Comparison of ENCODE assay signal across 9 mouse cellular contexts in genomic region chr10:71302490-71302889, GRCm38 (mm10). TPM values are rescaled to one million over a fixed set of nuclear protein-coding genes. Genes with fewer than 3 reads are reported as not detected.
DNase-seq lines count a peak whose midpoint lies in the region; ATAC-seq and TF ChIP-seq lines count a peak whose summit lies in the region.
"Had no signal": no experiment of that assay in that cellular context is flagged by ENCODE, and none has a peak within 500 bp of the region (broad histone marks: within the 10 kb centered on the region; RNA-seq: fewer than 3 reads in every experiment).

No protein-coding gene starts in this region.

- intact Hi-C loops in heart, postnatal 14 days (cut with DNase I), result no loop called here

- H3K4me2 ChIP-seq in lung, postnatal 0 days (replicated peaks; ENCODE audit: low read depth, low read length), result no peak overlapping the region
- H3K4me2 ChIP-seq: hindbrain, embryonic 15.5 days had no signal

- H3K27me3 ChIP-seq in heart, embryonic 10.5 days (ENCODE audit: insufficient read depth, poor library complexity, severe bottlenecking), result no peaks in the 10 kb centered on the region
- no peaks in the 10 kb centered on the region for H3K27me3 ChIP-seq in lung, postnatal 0 days (replicated peaks; ENCODE audit: insufficient read depth, low read length)
- H3K27me3 ChIP-seq: hindbrain, embryonic 15.5 days had no signal

- H3K27ac ChIP-seq in heart, embryonic 10.5 days, result no peak overlapping the region
- H3K27ac ChIP-seq in lung, postnatal 0 days (ENCODE audit: low read length), result no peak overlapping the region
- H3K27ac ChIP-seq: hindbrain, embryonic 15.5 days had no signal

- WGBS in heart, embryonic 10.5 days, result 29% methylated on average over 5 of the region's 5 CpGs
- 16% methylated on average over 5 of the region's 5 CpGs for WGBS in lung, postnatal 0 days

- peak; percentile 58 for DNase-seq in heart, embryonic 10.5 days (ENCODE audit: low spot score)
- DNase-seq in heart, postnatal 14 days, result no peak
- DNase-seq in 416B (ENCODE audit: low read depth), result peak; percentile 70
- peak; percentile 78 for DNase-seq in ZHBTc4 (ENCODE audit: low read depth, low spot score)
- peak; percentile 29 for DNase-seq in lung, postnatal 0 days (ENCODE audit: low spot score)
- no peak for DNase-seq in urinary bladder, postnatal 25 days (ENCODE audit: low spot score)
- DNase-seq in urinary bladder, adult 2 months (ENCODE audit: low spot score), result no peak
- DNase-seq in testis, postnatal 14 days (ENCODE audit: low spot score), result no peak

- no peaks in the 10 kb centered on the region for H3K36me3 ChIP-seq in heart, embryonic 10.5 days
- no peaks in the 10 kb centered on the region for H3K36me3 ChIP-seq in lung, postnatal 0 days (ENCODE audit: insufficient read depth, low read length)
- H3K36me3 ChIP-seq: hindbrain, embryonic 15.5 days had no signal

- TF ChIP-seq CTCF in lung, postnatal 0 days (IDR thresholded peaks at IDR 0.05), result peak; percentile 62

- H3K4me1 ChIP-seq in heart, embryonic 10.5 days, result 0 out of 2 replicates have a peak, but pooled peaks cover 3% of the 10 kb centered on the region
- H3K4me1 ChIP-seq in lung, postnatal 0 days (ENCODE audit: insufficient read depth, low read depth, low read length), result no peaks in the 10 kb centered on the region
- H3K4me1 ChIP-seq: hindbrain, embryonic 15.5 days had no signal

- no peaks in the 10 kb centered on the region for H3K9me3 ChIP-seq in heart, embryonic 10.5 days
- H3K9me3 ChIP-seq in lung, postnatal 0 days (ENCODE audit: low read length), result no peaks in the 10 kb centered on the region
- H3K9me3 ChIP-seq: hindbrain, embryonic 15.5 days had no signal

- no peak for TF ChIP-seq EP300 in lung, postnatal 0 days (IDR thresholded peaks at IDR 0.05)

- H3K9ac ChIP-seq in lung, postnatal 0 days (replicated peaks; ENCODE audit: low read depth), result no peak overlapping the region
- H3K9ac ChIP-seq: hindbrain, embryonic 15.5 days had no signal

- no peak for ATAC-seq in lung, postnatal 0 days

- H3K4me3 ChIP-seq in heart, embryonic 10.5 days, result 0 out of 2 replicates have a peak overlapping the region, but pooled peaks have one; percentile 23
- H3K4me3 ChIP-seq in lung, postnatal 0 days (ENCODE audit: low read depth, low read length), result no peak overlapping the region
- H3K4me3 ChIP-seq: hindbrain, embryonic 15.5 days had no signal

RNA-seq across cellular contexts. Expression of gene Ube2d1, which starts 17.4 kb away (rescaled TPM):
- 59.7 and 65.2 TPM in 2 replicates for polyA plus RNA-seq in heart, embryonic 10.5 days (2016; fragmentation: Nextera tagmentation; extraction: Ambion mirVana)
- 10 to 100 TPM; 41.5 to 42.2 TPM for total RNA-seq in heart, postnatal 14 days (2021)
- 31.9 and 33.6 TPM in 2 replicates for polyA plus RNA-seq in lung, postnatal 0 days (2015; fragmentation: Nextera tagmentation; extraction: Ambion mirVana)
- 79.4 and 103 TPM in 2 replicates for polyA plus RNA-seq in urinary bladder, adult 2 months (2012; rRNA removed)

RNA-seq across cellular contexts. Expression of gene Cisd1, which starts 42.3 kb away (rescaled TPM):
- 127 and 162 TPM in 2 replicates for polyA plus RNA-seq in heart, embryonic 10.5 days (2016; fragmentation: Nextera tagmentation; extraction: Ambion mirVana)
- 100 to 1,000 TPM; 271 to 276 TPM for total RNA-seq in heart, postnatal 14 days (2021)
- polyA plus RNA-seq in lung, postnatal 0 days (2015; fragmentation: Nextera tagmentation; extraction: Ambion mirVana), result 84.4 and 86.3 TPM in 2 replicates
- polyA plus RNA-seq in urinary bladder, adult 2 months (2012; rRNA removed), result 122 and 128 TPM in 2 replicates

RNA-seq across cellular contexts. Expression of gene Ipmk, which starts 45.1 kb away (rescaled TPM):
- polyA plus RNA-seq in heart, embryonic 10.5 days (2016; fragmentation: Nextera tagmentation; extraction: Ambion mirVana), result 10.6 and 11.7 TPM in 2 replicates
- total RNA-seq in heart, postnatal 14 days (2021), result 10 to 100 TPM; 14.4 to 14.6 TPM
- polyA plus RNA-seq in lung, postnatal 0 days (2015; fragmentation: Nextera tagmentation; extraction: Ambion mirVana), result 11.5 and 12.0 TPM in 2 replicates
- polyA plus RNA-seq in urinary bladder, adult 2 months (2012; rRNA removed), result 12.0 and 12.7 TPM in 2 replicates

Comparison
In these comparisons a context has a peak if more than half of its experiments do, and no peak if none do; other contexts are left out.
1. DNase-seq: peak in heart, embryonic 10.5 days (single experiment), 416B (single experiment), ZHBTc4 (single experiment) and lung, postnatal 0 days (single experiment); none in heart, postnatal 14 days (0 of 2), urinary bladder, postnatal 25 days (single experiment), urinary bladder, adult 2 months (single experiment) and testis, postnatal 14 days (single experiment).